Mouse (Mus musculus): ENCODE measurements around the gene Akap7.

Gene Akap7

DNA sequence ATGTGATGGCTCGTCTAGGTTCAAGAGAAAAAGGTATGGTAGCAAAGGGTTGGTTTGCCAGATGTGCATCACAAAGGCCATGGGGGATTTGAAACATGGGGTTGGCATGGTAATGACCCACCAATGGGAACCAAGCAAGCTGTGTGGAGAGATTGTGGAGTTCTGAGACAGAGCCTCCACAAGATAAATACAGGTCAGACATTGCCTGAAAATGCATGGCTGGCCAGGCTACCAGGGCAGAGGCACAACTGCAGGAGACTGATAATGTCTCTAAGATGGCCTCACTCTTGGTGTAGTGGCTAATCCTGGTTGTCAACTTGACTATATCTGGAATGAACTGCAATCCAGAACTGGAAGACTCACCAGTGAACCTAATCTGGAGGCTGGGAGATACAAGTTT, 174.1 kb downstream of the Akap7 start:
- no peak for DNase-seq (ENCODE audit: low read depth, low spot score)

DNA sequence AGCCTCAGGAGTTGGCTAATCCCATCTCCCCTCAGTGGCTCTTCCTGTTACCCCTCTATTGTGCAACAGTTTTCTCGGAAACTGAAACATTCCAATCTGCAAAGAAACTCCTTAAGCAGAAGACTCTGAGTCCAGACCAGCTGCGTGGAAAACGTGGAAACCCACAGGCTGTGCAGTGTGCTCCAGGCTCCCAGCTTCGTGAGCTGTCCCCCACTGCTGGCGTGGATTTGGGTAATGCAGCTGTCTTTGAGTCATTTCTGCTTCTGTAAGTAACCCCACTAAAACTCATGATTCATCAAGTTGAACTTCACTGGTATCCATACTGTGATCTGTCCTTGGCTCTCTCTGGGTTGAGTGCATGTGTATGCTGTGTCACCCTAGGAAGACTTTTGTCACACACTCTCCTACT, 179.2 kb downstream of the Akap7 start:
- DNase-seq (ENCODE audit: low read depth, low spot score) = no peak

DNA sequence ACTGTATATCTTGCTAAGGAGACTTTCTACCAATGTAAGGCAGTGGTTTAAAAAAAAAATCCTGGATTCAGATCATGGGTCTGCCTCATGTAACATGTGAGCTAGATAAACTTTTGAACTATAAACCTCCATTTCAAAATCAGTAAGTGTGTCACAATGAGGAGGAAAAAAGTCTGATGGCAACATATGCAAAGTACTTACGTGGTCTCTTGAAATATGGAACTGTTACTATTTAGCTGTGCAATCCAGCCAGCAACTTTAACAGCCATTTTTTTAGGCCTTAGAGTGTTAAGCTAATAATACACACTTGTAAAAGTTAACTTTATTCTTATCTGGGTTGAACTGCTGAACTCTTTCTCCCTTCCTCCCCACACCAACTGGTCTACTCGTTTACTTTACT, 181.6 kb downstream of the Akap7 start:
- DNase-seq (ENCODE audit: low read depth, low spot score) = no peak

DNA sequence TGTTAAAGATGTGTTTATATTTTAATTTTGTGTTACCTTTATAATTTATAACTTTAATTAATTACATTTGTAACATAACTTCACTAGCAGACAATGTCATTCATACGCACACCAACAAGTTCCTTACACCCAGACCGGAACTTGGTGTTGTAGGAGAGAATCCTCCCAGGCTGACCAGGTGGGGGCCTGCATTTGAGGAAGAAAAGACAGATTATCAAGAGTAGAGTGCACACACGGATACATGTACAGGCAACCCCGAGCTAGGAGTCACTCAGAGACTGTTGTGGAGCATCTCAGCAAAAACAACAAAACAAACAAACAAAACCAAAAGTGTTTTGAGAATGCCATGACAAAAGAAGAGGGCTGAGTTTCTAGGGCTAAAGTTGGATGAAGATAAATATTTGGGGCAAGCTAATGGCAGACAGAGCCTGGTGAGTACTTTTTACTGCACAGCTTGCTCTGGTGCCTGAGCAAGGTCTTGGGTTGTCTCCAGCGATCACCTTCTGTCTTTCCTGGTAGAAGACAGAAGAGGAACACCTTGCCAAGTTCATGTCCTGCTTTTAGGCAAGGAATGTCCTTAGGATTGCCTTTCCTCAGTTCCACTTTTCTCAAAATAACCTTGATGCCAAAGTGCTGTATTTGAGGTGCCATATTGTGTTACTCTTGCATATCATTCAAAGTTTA, 186.7 kb downstream of the Akap7 start:
- DNase-seq (ENCODE audit: low read depth, low spot score) = no peak
